10 mouse cellular contexts compared by ENCODE assay signal in the genomic region with DNA sequence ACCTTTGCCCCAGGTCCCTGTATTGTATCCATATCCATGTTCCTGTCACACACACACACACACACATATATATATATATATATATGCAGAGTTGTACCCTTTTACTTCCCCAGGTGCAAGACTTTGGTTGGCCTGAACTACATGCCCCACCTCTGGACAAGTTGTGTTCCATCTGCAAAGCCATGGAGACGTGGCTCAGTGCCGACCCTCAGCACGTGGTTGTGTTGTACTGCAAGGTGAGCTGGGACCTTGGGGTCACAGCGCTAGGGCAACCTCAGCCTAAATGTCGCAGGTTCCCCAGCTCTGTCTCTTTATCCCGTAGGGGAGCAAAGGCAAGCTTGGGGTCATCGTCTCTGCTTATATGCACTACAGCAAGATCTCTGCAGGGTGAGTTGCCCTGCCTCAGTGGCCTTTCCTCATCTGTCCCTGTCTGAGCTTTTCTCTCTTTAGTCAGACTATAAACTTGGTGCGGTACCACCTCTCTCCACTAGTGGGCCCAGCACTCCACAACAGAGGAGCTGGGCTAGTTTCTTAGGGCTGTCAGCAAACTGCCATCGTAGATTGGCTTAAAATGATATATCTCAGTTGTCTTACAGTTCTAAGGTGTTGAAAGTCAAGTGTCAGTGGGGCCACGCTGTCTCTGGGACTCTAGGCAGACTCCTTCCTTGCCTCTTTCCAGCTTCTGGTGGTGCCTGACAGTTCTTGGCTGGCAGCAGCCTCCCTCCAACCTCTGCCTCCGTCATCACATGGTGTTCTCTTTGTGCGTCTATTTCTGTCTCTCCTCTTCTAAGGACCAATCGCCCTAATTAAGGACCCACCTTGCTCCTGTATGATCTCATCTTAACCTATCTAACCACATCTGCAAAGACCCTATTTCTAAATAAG. TPM values are rescaled to one million over a fixed set of nuclear protein-coding genes. Genes with fewer than 3 reads are reported as not detected.
A peak's percentile ranks its signal among the peaks of the same experiment; 100 is the strongest.
DNase-seq lines count a peak whose midpoint lies in the region; ATAC-seq and TF ChIP-seq lines count a peak whose summit lies in the region.
"Had no signal": no experiment of that assay in that cellular context is flagged by ENCODE, and none has a peak within 500 bp of the region (broad histone marks: within the 10 kb centered on the region; RNA-seq: fewer than 3 reads in every experiment).

No protein-coding gene starts in this region.

- no peak for ATAC-seq in kidney, embryonic 14.5 days (ENCODE audit: low FRiP score, low TSS enrichment)
- ATAC-seq in kidney, embryonic 15.5 days (replicated peaks; ENCODE audit: low FRiP score), result no peak

- H3K4me3 ChIP-seq in kidney, embryonic 14.5 days (ENCODE audit: low read length), result no peak overlapping the region
- no peak overlapping the region for H3K4me3 ChIP-seq in kidney, embryonic 15.5 days (replicated peaks)
- no peak overlapping the region for H3K4me3 ChIP-seq in small intestine, adult 2 months (ENCODE audit: low read depth, low read length)

- no peak overlapping the region for H3K9ac ChIP-seq in kidney, embryonic 14.5 days (ENCODE audit: low read depth, low read length)
- H3K9ac ChIP-seq in kidney, embryonic 15.5 days, result no peak overlapping the region
- H3K9ac ChIP-seq: embryonic facial prominence, embryonic 12.5 days had no signal

- H3K9me3 ChIP-seq in kidney, embryonic 14.5 days (ENCODE audit: control insufficient read depth, low read length), result no peaks in the 10 kb centered on the region
- no peaks in the 10 kb centered on the region for H3K9me3 ChIP-seq in kidney, embryonic 15.5 days (replicated peaks)
- H3K9me3 ChIP-seq: embryonic facial prominence, embryonic 12.5 days had no signal

- H3K27me3 ChIP-seq in kidney, embryonic 14.5 days (ENCODE audit: control insufficient read depth, insufficient read depth, low read length), result no peaks in the 10 kb centered on the region
- no peaks in the 10 kb centered on the region for H3K27me3 ChIP-seq in kidney, embryonic 15.5 days
- no peaks in the 10 kb centered on the region for H3K27me3 ChIP-seq in small intestine, adult 2 months (ENCODE audit: control insufficient read depth, insufficient read depth, low read length)

- peak; percentile 77 for DNase-seq in kidney, adult 9 months
- DNase-seq in Muller cell, postnatal 12 days (ENCODE audit: inconsistent ontology term), result peak; percentile 64
- peak; percentile 90 to 94 for DNase-seq in cerebellum, postnatal 14 days
- DNase-seq in gastrocnemius, postnatal 25 days, result peak; percentile 37
- DNase-seq in lung, postnatal 10 days, result peak; percentile 84

- TF ChIP-seq POLR2A in small intestine, adult 2 months (IDR thresholded peaks at IDR 0.05; ENCODE audit: low read depth, low read length), result no peak

- no peak overlapping the region for H3K27ac ChIP-seq in kidney, embryonic 14.5 days (ENCODE audit: low read depth, low read length)
- H3K27ac ChIP-seq in kidney, embryonic 15.5 days, result peak overlapping the region; percentile 58; the same call in 1 of the 2 replicates
- H3K27ac ChIP-seq in small intestine, adult 2 months (ENCODE audit: insufficient read depth, low read depth, low read length), result no peak overlapping the region
- H3K27ac ChIP-seq: embryonic facial prominence, embryonic 12.5 days had no signal

- peak; percentile 78; the same call in 1 of the 2 replicates for TF ChIP-seq CTCF in small intestine, adult 2 months (IDR thresholded peaks at IDR 0.05; ENCODE audit: extremely low read depth, insufficient read length, insufficient replicate concordance, low read depth, low read length)

- H3K4me1 ChIP-seq in kidney, embryonic 14.5 days (ENCODE audit: control insufficient read depth, insufficient read depth, low read length), result peaks cover 46% of the 10 kb centered on the region
- peaks cover 88% of the 10 kb centered on the region for H3K4me1 ChIP-seq in kidney, embryonic 15.5 days
- peaks cover 25% of the 10 kb centered on the region for H3K4me1 ChIP-seq in small intestine, adult 2 months (ENCODE audit: control insufficient read depth, insufficient read depth, insufficient read length, low read length)

- WGBS in kidney, embryonic 14.5 days, result 45% methylated on average over 13 of the region's 13 CpGs
- 48% methylated on average over 13 of the region's 13 CpGs for WGBS in kidney, embryonic 15.5 days
- 37% methylated on average over 13 of the region's 13 CpGs for WGBS in small intestine, adult 2 months

- no peak overlapping the region; the same call in 1 of the 2 replicates for H3K4me2 ChIP-seq in kidney, embryonic 14.5 days (replicated peaks; ENCODE audit: low read depth, low read length)
- H3K4me2 ChIP-seq in kidney, embryonic 15.5 days, result no peak overlapping the region

- H3K36me3 ChIP-seq in kidney, embryonic 14.5 days (ENCODE audit: control insufficient read depth, insufficient read depth, low read length), result peaks cover 67% of the 10 kb centered on the region
- peaks cover 69% of the 10 kb centered on the region for H3K36me3 ChIP-seq in kidney, embryonic 15.5 days
- peaks cover 6% of the 10 kb centered on the region; the same call in 1 of the 2 replicates for H3K36me3 ChIP-seq in small intestine, adult 2 months (ENCODE audit: control insufficient read depth, insufficient read depth, low read length)

RNA-seq across cellular contexts. Expression of a gene that starts 7.7 kb away (rescaled TPM):
- 39.1 and 46.6 TPM in 2 replicates for polyA plus RNA-seq in kidney, embryonic 14.5 days (2014; fragmentation: Nextera tagmentation; extraction: Ambion mirVana)
- 10 to 100 TPM; 22.3 to 32.0 TPM for total RNA-seq in gastrocnemius, postnatal 25 days (2021)
- polyA plus RNA-seq in kidney, embryonic 15.5 days (2015; fragmentation: Nextera tagmentation; extraction: Ambion mirVana), result 39.7 and 48.4 TPM in 2 replicates
- 26.4 and 42.5 TPM in 2 replicates for polyA plus RNA-seq in small intestine, adult 2 months (2012; rRNA removed)

RNA-seq across cellular contexts. Expression of a gene that starts 28.1 kb away (rescaled TPM):
- 9.0 and 11.1 TPM in 2 replicates for polyA plus RNA-seq in kidney, embryonic 14.5 days (2014; fragmentation: Nextera tagmentation; extraction: Ambion mirVana)
- total RNA-seq in gastrocnemius, postnatal 25 days (2021), result 1 to 10 TPM; 7.1 to 7.9 TPM
- polyA plus RNA-seq in kidney, embryonic 15.5 days (2015; fragmentation: Nextera tagmentation; extraction: Ambion mirVana), result 18.0 and 18.4 TPM in 2 replicates
- 22.7 and 48.8 TPM in 2 replicates for polyA plus RNA-seq in small intestine, adult 2 months (2012; rRNA removed)

RNA-seq across cellular contexts. Expression of a gene that starts 34.4 kb away (rescaled TPM):
- 85.1 and 139 TPM in 2 replicates for polyA plus RNA-seq in kidney, embryonic 14.5 days (2014; fragmentation: Nextera tagmentation; extraction: Ambion mirVana)
- 100 to 1,000 TPM; 141 to 145 TPM for total RNA-seq in gastrocnemius, postnatal 25 days (2021)
- polyA plus RNA-seq in kidney, embryonic 15.5 days (2015; fragmentation: Nextera tagmentation; extraction: Ambion mirVana), result 127 and 130 TPM in 2 replicates
- 22.7 and 54.7 TPM in 2 replicates for polyA plus RNA-seq in small intestine, adult 2 months (2012; rRNA removed)

RNA-seq across cellular contexts. Expression of a gene that starts 36.2 kb away (rescaled TPM):
- polyA plus RNA-seq in kidney, embryonic 14.5 days (2014; fragmentation: Nextera tagmentation; extraction: Ambion mirVana), result 24.0 and 27.1 TPM in 2 replicates
- 10 to 100 TPM; 46.4 to 68.2 TPM for total RNA-seq in gastrocnemius, postnatal 25 days (2021)
- 31.0 and 33.6 TPM in 2 replicates for polyA plus RNA-seq in kidney, embryonic 15.5 days (2015; fragmentation: Nextera tagmentation; extraction: Ambion mirVana)
- polyA plus RNA-seq in small intestine, adult 2 months (2012; rRNA removed), result 5.4 and 22.3 TPM in 2 replicates

RNA-seq across cellular contexts. Expression of a gene that starts 42.4 kb away (rescaled TPM):
- 0.11 and 0.28 TPM in 2 replicates for polyA plus RNA-seq in kidney, embryonic 14.5 days (2014; fragmentation: Nextera tagmentation; extraction: Ambion mirVana)
- under 1 TPM in 1 of 2 experiments, not detected in 1; 0.16 TPM for total RNA-seq in gastrocnemius, postnatal 25 days (2021)
- polyA plus RNA-seq in kidney, embryonic 15.5 days (2015; fragmentation: Nextera tagmentation; extraction: Ambion mirVana), result 0.33 and 1.1 TPM in 2 replicates
- polyA plus RNA-seq in small intestine, adult 2 months (2012; rRNA removed), result 94.1 and 454 TPM in 2 replicates
- polyA plus RNA-seq: neural tube, embryonic 14.5 days had no signal

Comparison
In these comparisons a context has a peak if more than half of its experiments do, and no peak if none do; other contexts are left out.
1. DNase-seq: peak in every context shown above with its lines; median percentile 92 in cerebellum, postnatal 14 days; 84 in lung, postnatal 10 days; 77 in kidney, adult 9 months; 64 in Muller cell, postnatal 12 days; 37 in gastrocnemius, postnatal 25 days.